Mouse (Mus musculus): ENCODE measurements around the gene Nid2.

DNA sequence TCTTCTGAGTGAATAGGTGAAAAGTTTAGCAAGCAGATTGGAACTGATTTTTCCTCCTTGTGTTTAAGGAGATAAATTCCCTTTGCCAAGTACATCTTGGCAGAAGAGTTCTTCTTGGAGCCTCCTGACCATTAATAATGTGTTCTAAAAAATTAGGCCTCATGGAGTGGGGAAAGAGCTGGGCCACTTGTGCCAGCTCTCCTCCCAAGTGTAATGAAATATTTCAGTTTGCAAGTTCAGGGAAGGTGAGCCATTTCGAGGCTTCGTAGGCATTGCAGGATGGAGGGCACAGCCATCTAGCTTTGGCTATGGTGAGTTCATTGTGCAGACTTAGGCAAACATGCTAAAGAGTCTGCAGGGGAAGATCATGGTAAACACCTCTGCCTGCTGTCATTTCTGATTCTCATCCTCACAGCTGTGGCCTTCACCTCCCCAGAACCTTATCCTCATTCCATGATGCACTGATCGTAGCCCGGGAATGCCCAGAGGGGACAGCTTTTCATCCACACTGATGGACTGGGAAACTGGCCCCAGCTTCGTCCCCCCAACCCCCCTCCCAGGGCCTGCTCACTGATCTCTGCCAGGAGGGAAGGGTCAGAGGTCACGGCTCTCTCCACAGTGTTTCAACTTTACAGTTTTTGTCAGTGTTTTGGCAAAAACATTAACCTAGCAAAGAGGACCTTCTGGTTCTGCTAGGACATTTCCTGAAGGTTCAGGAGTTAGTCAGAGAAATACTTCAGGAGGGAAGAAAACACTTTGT lies 18.6 kb downstream of the Nid2 start:
- no peak for TF ChIP-seq CTCF (IDR thresholded peaks at IDR 0.05)
- TF ChIP-seq EP300 (IDR thresholded peaks at IDR 0.05; ENCODE audit: insufficient read depth, low read depth, low read length) = no peak
- TF ChIP-seq POLR2A (IDR thresholded peaks at IDR 0.05; ENCODE audit: insufficient read depth, low read depth, low read length) = no peak

Data from heart, adult 2 months (tissue).